Comparison of ENCODE assay signal across 8 mouse cellular contexts in the genomic region with DNA sequence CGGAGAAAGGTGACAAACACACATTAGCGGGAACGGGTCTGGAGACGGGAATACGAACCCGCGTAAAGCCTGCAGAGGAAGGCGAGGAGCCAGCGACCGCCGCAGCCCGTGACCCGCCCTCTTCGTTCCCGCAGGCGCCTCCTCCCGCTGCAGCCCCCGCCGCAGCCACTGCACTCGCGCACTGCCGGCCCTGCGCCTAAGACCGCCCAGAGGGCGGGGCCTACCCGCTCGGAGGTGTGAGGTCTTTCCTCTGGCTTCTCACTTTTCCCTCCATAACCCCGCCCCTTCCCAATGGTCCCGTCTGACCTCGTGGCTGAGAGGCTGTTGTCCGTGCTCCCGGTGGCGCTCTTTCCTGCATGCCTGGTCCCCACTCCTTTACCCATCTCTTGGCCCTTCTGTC. TPM values are rescaled to one million over a fixed set of nuclear protein-coding genes. Genes with fewer than 3 reads are reported as not detected.
DNase-seq lines count a peak whose midpoint lies in the region; ATAC-seq lines count a peak whose summit lies in the region.

No protein-coding gene starts in this region.

- peak; percentile 15; the same call in 1 of the 2 replicates for ATAC-seq in limb, embryonic 15.5 days (ENCODE audit: insufficient number of reproducible peaks, low FRiP score, low TSS enrichment, low read depth)
- peak; percentile 31 for ATAC-seq in midbrain, embryonic 16.5 days
- ATAC-seq in stomach, embryonic 14.5 days (ENCODE audit: insufficient number of reproducible peaks, insufficient read depth, low FRiP score, low read depth), result peak; percentile 54

- no peaks in the 10 kb centered on the region for H3K36me3 ChIP-seq in limb, embryonic 15.5 days
- no peaks in the 10 kb centered on the region for H3K36me3 ChIP-seq in midbrain, embryonic 16.5 days (ENCODE audit: control insufficient read depth, insufficient read depth, low read length)
- no peaks in the 10 kb centered on the region for H3K36me3 ChIP-seq in stomach, embryonic 14.5 days (ENCODE audit: control insufficient read depth, insufficient read depth, low read length)

- H3K4me2 ChIP-seq in limb, embryonic 15.5 days, result peak overlapping the region; percentile 99
- peak overlapping the region; percentile 86 for H3K4me2 ChIP-seq in midbrain, embryonic 16.5 days (ENCODE audit: low read length)
- H3K4me2 ChIP-seq in stomach, embryonic 14.5 days (replicated peaks; ENCODE audit: low read depth, low read length), result peak overlapping the region; percentile 99

- DNase-seq in urinary bladder, adult 18-20 months (ENCODE audit: low spot score in 2 of 2), result peak; percentile 32 to 44
- DNase-seq in urinary bladder, postnatal 10 days (ENCODE audit: low spot score), result no peak
- DNase-seq in embryo, embryonic 10.5 days (ENCODE audit: low spot score), result peak; percentile 94
- DNase-seq in heart, adult 8-10 months (ENCODE audit: low spot score), result peak; percentile 31
- peak; percentile 93 for DNase-seq in kidney, adult 8-10 months

- peaks cover 52% of the 10 kb centered on the region for H3K4me1 ChIP-seq in limb, embryonic 15.5 days
- H3K4me1 ChIP-seq in midbrain, embryonic 16.5 days (ENCODE audit: control insufficient read depth, insufficient read depth, low read length), result peaks cover 40% of the 10 kb centered on the region
- H3K4me1 ChIP-seq in stomach, embryonic 14.5 days (ENCODE audit: control insufficient read depth, insufficient read depth, low read length), result peaks cover 22% of the 10 kb centered on the region

- peak overlapping the region; percentile 57 for H3K4me3 ChIP-seq in limb, embryonic 15.5 days
- H3K4me3 ChIP-seq in midbrain, embryonic 16.5 days (ENCODE audit: low read depth, low read length), result peak overlapping the region; percentile 64
- H3K4me3 ChIP-seq in stomach, embryonic 14.5 days (ENCODE audit: low read depth, low read length), result peak overlapping the region; percentile 34

- H3K9me3 ChIP-seq in limb, embryonic 15.5 days, result no peaks in the 10 kb centered on the region
- H3K9me3 ChIP-seq in midbrain, embryonic 16.5 days (replicated peaks; ENCODE audit: control insufficient read depth, low read length, poor library complexity, severe bottlenecking), result no peaks in the 10 kb centered on the region
- H3K9me3 ChIP-seq in stomach, embryonic 14.5 days (ENCODE audit: control insufficient read depth, low read depth, low read length), result no peaks in the 10 kb centered on the region

- no peak overlapping the region for H3K27ac ChIP-seq in limb, embryonic 15.5 days
- peak overlapping the region; percentile 60 for H3K27ac ChIP-seq in midbrain, embryonic 16.5 days (ENCODE audit: low read length)
- no peak overlapping the region for H3K27ac ChIP-seq in stomach, embryonic 14.5 days (ENCODE audit: low read length)

- H3K9ac ChIP-seq in limb, embryonic 15.5 days, result 0 out of 2 replicates have a peak overlapping the region, but pooled peaks have one; percentile 26
- H3K9ac ChIP-seq in midbrain, embryonic 16.5 days (ENCODE audit: low read depth, low read length), result peak overlapping the region; percentile 47
- no peak overlapping the region for H3K9ac ChIP-seq in stomach, embryonic 14.5 days (replicated peaks; ENCODE audit: low read depth, low read length)

- H3K27me3 ChIP-seq in limb, embryonic 15.5 days, result peaks cover 100% of the 10 kb centered on the region
- H3K27me3 ChIP-seq in midbrain, embryonic 16.5 days (ENCODE audit: control insufficient read depth, insufficient read depth, low read depth, low read length), result peaks cover 5% of the 10 kb centered on the region
- peaks cover 46% of the 10 kb centered on the region for H3K27me3 ChIP-seq in stomach, embryonic 14.5 days (ENCODE audit: control insufficient read depth, insufficient read depth, low read length)

- 0% methylated on average over 32 of the region's 33 CpGs for WGBS in limb, embryonic 15.5 days
- under 1% methylated on average over 26 of the region's 33 CpGs for WGBS in midbrain, embryonic 16.5 days
- WGBS in stomach, embryonic 14.5 days, result under 1% methylated on average over 20 of the region's 33 CpGs

RNA-seq across cellular contexts. Expression of a gene that starts 1.3 kb away (rescaled TPM):
- 1 to 10 TPM; 2.7 to 4.0 (median 2.7) TPM for total RNA-seq in heart, adult 8-10 months (2022)
- 0.16 and 0.20 TPM in 2 replicates for polyA plus RNA-seq in limb, embryonic 15.5 days (2015; fragmentation: Nextera tagmentation; extraction: Ambion mirVana)
- 5.5 and 6.4 TPM in 2 replicates for polyA plus RNA-seq in midbrain, embryonic 16.5 days (2015; fragmentation: Nextera tagmentation; extraction: Ambion mirVana)
- 0.39 and 0.57 TPM in 2 replicates for polyA plus RNA-seq in stomach, embryonic 14.5 days (2014; fragmentation: Nextera tagmentation; extraction: Ambion mirVana)

RNA-seq across cellular contexts. Expression of a gene that starts 17.0 kb away (rescaled TPM):
- total RNA-seq in heart, adult 8-10 months (2022), result 1 to 10 TPM in 1 of 4 experiments, under 1 TPM in 3; 0.28 to 1.9 (median 0.37) TPM
- polyA plus RNA-seq in limb, embryonic 15.5 days (2015; fragmentation: Nextera tagmentation; extraction: Ambion mirVana), result 2.1 and 3.6 TPM in 2 replicates
- 0.77 and 1.9 TPM in 2 replicates for polyA plus RNA-seq in midbrain, embryonic 16.5 days (2015; fragmentation: Nextera tagmentation; extraction: Ambion mirVana)
- 1.6 and 2.8 TPM in 2 replicates for polyA plus RNA-seq in stomach, embryonic 14.5 days (2014; fragmentation: Nextera tagmentation; extraction: Ambion mirVana)

RNA-seq across cellular contexts. Expression of a gene that starts 35.4 kb away (rescaled TPM):
- total RNA-seq in heart, adult 8-10 months (2022), result 10 to 100 TPM; 42.6 to 56.6 (median 45.5) TPM
- polyA plus RNA-seq in limb, embryonic 15.5 days (2015; fragmentation: Nextera tagmentation; extraction: Ambion mirVana), result 71.9 and 79.8 TPM in 2 replicates
- polyA plus RNA-seq in midbrain, embryonic 16.5 days (2015; fragmentation: Nextera tagmentation; extraction: Ambion mirVana), result 54.1 and 58.1 TPM in 2 replicates
- polyA plus RNA-seq in stomach, embryonic 14.5 days (2014; fragmentation: Nextera tagmentation; extraction: Ambion mirVana), result 63.2 and 66.7 TPM in 2 replicates

RNA-seq across cellular contexts. Expression of a gene that starts 40.5 kb away (rescaled TPM):
- 10 to 100 TPM; 13.4 to 15.9 (median 14.9) TPM for total RNA-seq in heart, adult 8-10 months (2022)
- 75.7 and 83.6 TPM in 2 replicates for polyA plus RNA-seq in limb, embryonic 15.5 days (2015; fragmentation: Nextera tagmentation; extraction: Ambion mirVana)
- 19.4 and 20.1 TPM in 2 replicates for polyA plus RNA-seq in midbrain, embryonic 16.5 days (2015; fragmentation: Nextera tagmentation; extraction: Ambion mirVana)
- 54.3 and 56.6 TPM in 2 replicates for polyA plus RNA-seq in stomach, embryonic 14.5 days (2014; fragmentation: Nextera tagmentation; extraction: Ambion mirVana)

RNA-seq across cellular contexts. Expression of a gene that starts 57.3 kb away (rescaled TPM):
- 1 to 10 TPM in 1 of 4 experiments, under 1 TPM in 3; 0.13 to 1.3 (median 0.27) TPM for total RNA-seq in heart, adult 8-10 months (2022)
- polyA plus RNA-seq in limb, embryonic 15.5 days (2015; fragmentation: Nextera tagmentation; extraction: Ambion mirVana), result 0.70 and 0.72 TPM in 2 replicates
- not detected in 2 replicates for polyA plus RNA-seq in midbrain, embryonic 16.5 days (2015; fragmentation: Nextera tagmentation; extraction: Ambion mirVana)
- not detected in 2 replicates for polyA plus RNA-seq in stomach, embryonic 14.5 days (2014; fragmentation: Nextera tagmentation; extraction: Ambion mirVana)
